ENCODE assay signal across 8 mouse cellular contexts in genomic region chr12:108370596-108371428, GRCm38 (mm10). TPM values are rescaled to one million over a fixed set of nuclear protein-coding genes. Genes with fewer than 3 reads are reported as not detected.
DNase-seq lines count a peak whose midpoint lies in the region; ATAC-seq and TF ChIP-seq lines count a peak whose summit lies in the region.

Gene Eml1 (plus strand): TSS chr12:108370957.

- no peaks in the 10 kb centered on the region for H3K27me3 ChIP-seq in spleen, adult 2 months (ENCODE audit: control insufficient read depth, insufficient read depth, low read length)
- peaks cover 2% of the 10 kb centered on the region; the same call in 1 of the 2 replicates for H3K27me3 ChIP-seq in hindbrain, embryonic 13.5 days
- no peaks in the 10 kb centered on the region for H3K27me3 ChIP-seq in midbrain, embryonic 12.5 days

- intact Hi-C loops in gastrocnemius, adult 2 months (cut with DNase I), result no loop called here
- intact Hi-C loops in left cerebral cortex, postnatal 14 days (cut with DNase I), result no loop called here

- no peak for TF ChIP-seq POLR2A in spleen, adult 2 months (IDR thresholded peaks at IDR 0.05; ENCODE audit: low read depth, low read length)

- peaks cover 2% of the 10 kb centered on the region; the same call in 1 of the 2 replicates for H3K4me1 ChIP-seq in spleen, adult 2 months (ENCODE audit: control insufficient read depth, insufficient read depth, insufficient read length)
- H3K4me1 ChIP-seq in hindbrain, embryonic 13.5 days (replicated peaks), result peaks cover 18% of the 10 kb centered on the region
- 0 out of 2 replicates have a peak, but pooled peaks cover 7% of the 10 kb centered on the region for H3K4me1 ChIP-seq in midbrain, embryonic 12.5 days

- peak within 1 kb of the TSS; percentile 37; the same call in 1 of the 2 replicates for H3K27ac ChIP-seq in spleen, adult 2 months (ENCODE audit: insufficient read depth, low read length)
- H3K27ac ChIP-seq in gastrocnemius, adult 2 months, result peak within 1 kb of the TSS; percentile 98
- H3K27ac ChIP-seq in hindbrain, embryonic 13.5 days, result no peak within 1 kb of the TSS
- no peak within 1 kb of the TSS for H3K27ac ChIP-seq in midbrain, embryonic 12.5 days (replicated peaks)

- no peaks in the 10 kb centered on the region for H3K36me3 ChIP-seq in spleen, adult 2 months (ENCODE audit: control insufficient read depth, insufficient read depth, low read length)
- H3K36me3 ChIP-seq in hindbrain, embryonic 13.5 days, result no peaks in the 10 kb centered on the region
- H3K36me3 ChIP-seq in midbrain, embryonic 12.5 days, result no peaks in the 10 kb centered on the region

- H3K4me3 ChIP-seq in spleen, adult 2 months (ENCODE audit: extremely low read depth, insufficient read depth, insufficient read length), result no peak within 1 kb of the TSS; the same call in 1 of the 2 replicates
- H3K4me3 ChIP-seq in gastrocnemius, adult 2 months, result peak within 1 kb of the TSS; percentile 71
- H3K4me3 ChIP-seq in hindbrain, embryonic 13.5 days, result no peak within 1 kb of the TSS
- H3K4me3 ChIP-seq in midbrain, embryonic 12.5 days, result no peak within 1 kb of the TSS

- no peak within 1 kb of the TSS for H3K9ac ChIP-seq in hindbrain, embryonic 13.5 days
- no peak within 1 kb of the TSS for H3K9ac ChIP-seq in midbrain, embryonic 12.5 days (replicated peaks)

- DNase-seq in spleen, adult 2 months (ENCODE audit: low read depth in 1 of 2, low spot score in 2 of 2), result no peak
- DNase-seq in spleen, postnatal 10 days (ENCODE audit: low spot score in 2 of 2), result no peak
- DNase-seq in gastrocnemius, adult 2 months, result peak; percentile 81
- DNase-seq in left cerebral cortex, postnatal 14 days (ENCODE audit: low spot score in 2 of 2), result no peak
- DNase-seq in embryo, embryonic 10.5 days (ENCODE audit: low spot score), result no peak
- no peak for DNase-seq in frontal cortex, postnatal 25 days (ENCODE audit: low spot score in 2 of 2)

- no peaks in the 10 kb centered on the region for H3K9me3 ChIP-seq in hindbrain, embryonic 13.5 days
- no peaks in the 10 kb centered on the region for H3K9me3 ChIP-seq in midbrain, embryonic 12.5 days

- ATAC-seq in hindbrain, embryonic 13.5 days (ENCODE audit: low FRiP score), result no peak
- ATAC-seq in midbrain, embryonic 12.5 days (ENCODE audit: low FRiP score, low read depth), result no peak; the same call in 1 of the 2 replicates

- WGBS in spleen, adult 2 months, result 50% methylated on average over 19 of the region's 19 CpGs
- WGBS in hindbrain, embryonic 13.5 days, result 80% methylated on average over 19 of the region's 19 CpGs
- 84% methylated on average over 19 of the region's 19 CpGs for WGBS in midbrain, embryonic 12.5 days

- no peak within 1 kb of the TSS for H3K4me2 ChIP-seq in hindbrain, embryonic 13.5 days
- H3K4me2 ChIP-seq in midbrain, embryonic 12.5 days (replicated peaks), result no peak within 1 kb of the TSS

- no peak for TF ChIP-seq CTCF in spleen, adult 2 months (IDR thresholded peaks at IDR 0.05; ENCODE audit: extremely low read depth, insufficient read depth, insufficient read length, insufficient replicate concordance)
- TF ChIP-seq CTCF in gastrocnemius, adult 2 months (IDR thresholded peaks at IDR 0.05), result peak; percentile 2; the same call in 1 of the 2 replicates

RNA-seq across cellular contexts. Expression of gene Eml1, which starts in this region (rescaled TPM):
- 9.3 and 10.2 TPM in 2 replicates for polyA plus RNA-seq in spleen, adult 2 months (2012; rRNA removed)
- 100 to 1,000 TPM in 1 of 2 experiments, 10 to 100 TPM in 1; 93.4 to 111 TPM for total RNA-seq in gastrocnemius, adult 2 months (2021)
- polyA plus RNA-seq in hindbrain, embryonic 13.5 days (2015; fragmentation: Nextera tagmentation; extraction: Ambion mirVana), result 58.7 and 61.9 TPM in 2 replicates
- total RNA-seq in left cerebral cortex, postnatal 14 days (2021), result 10 to 100 TPM; 62.1 to 77.0 TPM
- polyA plus RNA-seq in midbrain, embryonic 12.5 days (2016; fragmentation: Nextera tagmentation; extraction: Ambion mirVana), result 89.4 and 93.0 TPM in 2 replicates

Comparison
In these comparisons a context has a peak if more than half of its experiments do, and no peak if none do; other contexts are left out.
1. H3K27ac ChIP-seq: peak in spleen, adult 2 months (single experiment) and gastrocnemius, adult 2 months (single experiment); none in hindbrain, embryonic 13.5 days (single experiment) and midbrain, embryonic 12.5 days (single experiment).